Mouse (Mus musculus) limb, embryonic 14.5 days (tissue): Measurements from ENCODE around the gene Hoxc11. TPM values are rescaled to one million over a fixed set of nuclear protein-coding genes. Genes with fewer than 3 reads are reported as not detected.

Source experiments
- ATAC-seq: fragments of 200-750 bp; cut with Nextera tagmentation; 2 replicates; pipeline ENCODE4 v1.8.0; 2017; ENCODE audit warnings: low read depth, moderate number of reproducible peaks, moderate TSS enrichment; ENCODE audit not compliant: low FRiP score
- DNase-seq: peaks from one replicate; pipeline ENCODE4 v3.0.0-alpha.2; 2015; ENCODE audit warnings: low spot score
- H3K27ac ChIP-seq: fragments of 300-500 bp; sonication (generic); replicated peaks from 2 replicates; pipeline ENCODE4 v1.5.1; 2014; ENCODE audit warnings: low read depth, mild to moderate bottlenecking, low read length, moderate library complexity, mixed read lengths
- H3K27me3 ChIP-seq: fragments of 300-500 bp; sonication (generic); 2 replicates; pipeline ENCODE4 v1.6.1; 2014; ENCODE audit warnings: low read length, mixed read lengths; ENCODE audit not compliant: control insufficient read depth, insufficient read depth
- H3K36me3 ChIP-seq: fragments of 300-500 bp; sonication (generic); 2 replicates; pipeline ENCODE4 v1.6.1; 2014; ENCODE audit warnings: mild to moderate bottlenecking, low read length, moderate library complexity, mixed read lengths; ENCODE audit not compliant: control insufficient read depth, insufficient read depth
- H3K4me1 ChIP-seq: fragments of 300-500 bp; sonication (generic); 2 replicates; pipeline ENCODE4 v1.6.1; 2014; ENCODE audit warnings: antibody characterized with exemption, low read length, mixed read lengths; ENCODE audit not compliant: control insufficient read depth, insufficient read depth
- H3K4me2 ChIP-seq: fragments of 300-500 bp; sonication (generic); replicated peaks from 2 replicates; pipeline ENCODE4 v1.6.1; 2014; ENCODE audit warnings: low read depth, mild to moderate bottlenecking, low read length, moderate library complexity; ENCODE audit not compliant: severe bottlenecking
- H3K4me3 ChIP-seq: fragments of 300-500 bp; sonication (generic); replicated peaks from 2 replicates; pipeline ENCODE4 v1.5.1; 2014; ENCODE audit warnings: low read length
- H3K9ac ChIP-seq: fragments of 300-500 bp; sonication (generic); 2 replicates; pipeline ENCODE4 v1.6.1; 2014; ENCODE audit warnings: mild to moderate bottlenecking, low read depth, low read length, moderate library complexity; ENCODE audit not compliant: severe bottlenecking
- H3K9me3 ChIP-seq: fragments of 300-500 bp; sonication (generic); 2 replicates; pipeline ENCODE4 v1.6.1; 2016; ENCODE audit warnings: low read length; ENCODE audit not compliant: control insufficient read depth
- POLR2A ChIP-seq: fragments of 200-500 bp; IDR thresholded peaks from 2 replicates; pipeline ENCODE4 v1.8.0; 2012; ENCODE audit warnings: inconsistent platforms, mild to moderate bottlenecking, moderate library complexity, borderline replicate concordance; ENCODE audit not compliant: insufficient read depth, insufficient read length; ENCODE audit errors: extremely low read depth
- WGBS: fragments of 180-500 bp; shearing (Covaris S2); extraction: QIAGEN DNeasy Blood & Tissue Kit; methylation state at CpG from one replicate; pipeline ENCODE4 v1.1.7; 2014; 5-methylcytosine and 5-hydroxymethylcytosine counted together
- polyA plus RNA-seq, 2 experiments: library from polyadenylated mRNA; depleted of rRNA in 1 of 2; stranded (reverse) in 1 of 2; unstranded in 1 of 2; fragments of >200 nt; fragmentation: Nextera tagmentation in 1 of 2; extraction: Ambion mirVana in 1 of 2; gene quantifications; 2 replicates each; pipeline versions ENCODE4 v1.2.1 to v1.2.3; 2012 to 2014

Hoxc11 gene
- polyA plus RNA-seq, 2 experiments: 1.4 to 7.6 TPM

- H3K27ac ChIP-seq: no peak overlapping the region
- peaks cover 91% of the 10 kb centered on the region for H3K27me3 ChIP-seq
- H3K9me3 ChIP-seq: no peaks in the 10 kb centered on the region
- H3K4me1 ChIP-seq: no peaks in the 10 kb centered on the region
- H3K4me2 ChIP-seq: no peak overlapping the region
- no peak overlapping the region for H3K9ac ChIP-seq
- under 1% methylated on average over 19 of the region's 19 CpGs for WGBS
- no peaks in the 10 kb centered on the region for H3K36me3 ChIP-seq
- no peak overlapping the region for H3K4me3 ChIP-seq
- no peak for TF ChIP-seq POLR2A
- DNase-seq: no peak
- ATAC-seq: no peak
Observed at GRCm38 (mm10) chr15:102913038-102913585, 41.1 kb upstream of the Hoxc11 start.

- H3K4me3 ChIP-seq: no peak overlapping the region
- H3K9me3 ChIP-seq: no peaks in the 10 kb centered on the region
- H3K9ac ChIP-seq: no peak overlapping the region
- WGBS: 6% methylated on average over 20 of the region's 20 CpGs
- no peaks in the 10 kb centered on the region; the same call in 1 of the 2 replicates for H3K4me1 ChIP-seq
- DNase-seq: no peak
- H3K27me3 ChIP-seq: peaks cover 94% of the 10 kb centered on the region
- H3K4me2 ChIP-seq: no peak overlapping the region
- ATAC-seq: no peak
- H3K36me3 ChIP-seq: no peaks in the 10 kb centered on the region
- no peak for TF ChIP-seq POLR2A
- H3K27ac ChIP-seq: no peak overlapping the region
Observed at GRCm38 (mm10) chr15:102917972-102918572, 36.2 kb upstream of the Hoxc11 start.

GRCm38 (mm10) chr15:102918611-102919265 lies 35.5 kb upstream of the Hoxc11 start:
- H3K9me3 ChIP-seq: no peaks in the 10 kb centered on the region
- H3K4me2 ChIP-seq: no peak overlapping the region
- H3K9ac ChIP-seq: no peak overlapping the region
- H3K27me3 ChIP-seq: peaks cover 94% of the 10 kb centered on the region
- TF ChIP-seq POLR2A: no peak
- ATAC-seq: no peak
- H3K36me3 ChIP-seq: no peaks in the 10 kb centered on the region
- 4% methylated on average over 7 of the region's 7 CpGs for WGBS
- no peaks in the 10 kb centered on the region; the same call in 1 of the 2 replicates for H3K4me1 ChIP-seq
- no peak for DNase-seq
- no peak overlapping the region for H3K4me3 ChIP-seq
- no peak overlapping the region for H3K27ac ChIP-seq

GRCm38 (mm10) chr15:102919336-102920180 lies 34.7 kb upstream of the Hoxc11 start:
- Histone ChIP-seq H3K9ac (no peak overlapping the region), H3K9me3 (no peaks in the 10 kb centered on the region), H3K4me3 (no peak overlapping the region), H3K27me3 (peaks cover 94% of the 10 kb centered on the region), H3K4me2 (no peak overlapping the region), H3K27ac (no peak overlapping the region), H3K36me3 (no peaks in the 10 kb centered on the region), H3K4me1 (no peaks in the 10 kb centered on the region; the same call in 1 of the 2 replicates)
- 2% methylated on average over 12 of the region's 12 CpGs for WGBS
- ATAC-seq: no peak
- no peak for TF ChIP-seq POLR2A
- DNase-seq: no peak

- H3K4me1 ChIP-seq: no peaks in the 10 kb centered on the region; the same call in 1 of the 2 replicates
- H3K9me3 ChIP-seq: no peaks in the 10 kb centered on the region
- no peaks in the 10 kb centered on the region for H3K36me3 ChIP-seq
- H3K9ac ChIP-seq: no peak overlapping the region
- peaks cover 96% of the 10 kb centered on the region for H3K27me3 ChIP-seq
- ATAC-seq (peak; percentile 73), DNase-seq (peak; percentile 60)
- peak overlapping the region; percentile 31 for H3K4me3 ChIP-seq
- H3K27ac ChIP-seq: no peak overlapping the region
- no peak for TF ChIP-seq POLR2A
- peak overlapping the region; percentile 34; the same call in 1 of the 2 replicates for H3K4me2 ChIP-seq
- WGBS: under 1% methylated on average over 19 of the region's 20 CpGs
Observed at GRCm38 (mm10) chr15:102920619-102921018, 33.6 kb upstream of the Hoxc11 start.
